Mouse (Mus musculus): ENCODE results near the gene Srp9.

Gene Srp9

DNA sequence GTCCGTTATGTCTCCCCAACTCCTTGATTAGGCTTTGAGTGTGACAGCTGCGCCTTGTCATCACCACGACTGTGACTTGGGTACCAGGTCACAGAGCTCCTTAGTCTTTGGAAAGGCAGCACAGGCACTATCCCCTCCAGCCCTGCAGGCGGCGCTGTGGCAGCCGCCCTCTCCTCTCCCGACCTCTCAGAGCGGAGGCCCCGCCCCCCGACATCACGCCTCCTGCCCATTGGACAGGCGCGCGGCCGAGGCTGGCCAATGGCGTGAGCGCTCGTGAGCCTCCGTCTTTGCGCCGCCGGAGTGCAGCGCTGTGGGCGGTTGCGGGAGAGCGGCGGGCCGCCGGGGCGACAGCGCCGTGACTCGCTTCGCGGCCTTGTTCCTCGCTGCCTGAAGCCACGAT is at the start of gene Srp9:
TSS of gene Srp9 (plus strand) at position 232 of the 400 bp plus-strand sequence.
- peak; percentile 99 for DNase-seq

DNA sequence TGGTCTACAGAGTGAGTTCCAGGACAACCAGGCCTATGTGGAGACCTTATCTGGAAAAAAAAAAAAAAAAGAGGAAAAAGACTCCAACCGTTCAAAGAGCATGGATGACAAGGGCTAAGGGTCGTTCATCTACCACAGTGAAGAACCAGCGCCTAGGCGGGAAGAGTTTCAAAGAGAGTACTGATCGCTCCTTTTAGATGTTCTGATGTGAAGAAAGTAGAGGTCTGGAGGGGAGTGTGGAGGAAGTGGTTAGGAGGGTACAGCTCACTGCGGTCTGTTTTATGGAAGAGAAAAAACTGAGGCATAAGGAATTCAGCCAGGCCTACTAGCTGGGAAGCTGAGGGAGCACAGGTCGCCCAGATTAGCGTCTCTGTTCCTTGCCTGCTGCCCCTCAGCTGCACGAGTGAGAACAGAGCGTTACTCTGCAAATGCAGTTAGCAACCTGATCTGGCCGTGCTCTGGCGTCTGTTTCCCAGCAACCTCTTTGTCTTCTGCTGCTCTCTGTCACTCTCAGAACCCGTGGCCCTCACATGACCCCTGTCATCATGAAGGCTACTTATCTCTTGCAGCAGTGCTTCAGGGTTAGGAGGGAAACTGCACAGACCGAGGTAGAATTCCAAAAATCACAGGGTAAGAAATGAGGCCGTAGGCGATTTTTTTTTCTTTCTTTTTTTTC is 42.7 kb upstream of the Srp9 start:
- no peak for DNase-seq

DNA sequence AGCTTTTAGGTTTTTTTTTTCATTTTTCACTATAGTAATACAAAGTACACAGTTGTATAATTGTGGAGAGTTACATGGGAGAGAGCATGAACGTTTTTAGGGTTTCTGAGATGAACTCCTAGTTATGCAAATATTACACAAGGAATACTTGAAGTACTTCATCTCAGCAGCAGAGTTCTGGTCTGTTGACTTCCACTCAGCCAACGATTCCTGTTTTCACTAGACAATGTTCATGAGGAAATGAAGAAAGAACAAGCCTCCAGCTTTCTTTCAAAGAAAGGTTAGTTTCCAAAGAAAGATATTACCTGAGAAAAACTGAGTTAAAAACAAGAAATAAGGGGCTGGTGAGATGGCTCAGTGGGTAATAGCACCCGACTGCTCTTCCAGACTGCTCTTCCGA is 41.1 kb upstream of the Srp9 start:
- no peak for DNase-seq

DNA sequence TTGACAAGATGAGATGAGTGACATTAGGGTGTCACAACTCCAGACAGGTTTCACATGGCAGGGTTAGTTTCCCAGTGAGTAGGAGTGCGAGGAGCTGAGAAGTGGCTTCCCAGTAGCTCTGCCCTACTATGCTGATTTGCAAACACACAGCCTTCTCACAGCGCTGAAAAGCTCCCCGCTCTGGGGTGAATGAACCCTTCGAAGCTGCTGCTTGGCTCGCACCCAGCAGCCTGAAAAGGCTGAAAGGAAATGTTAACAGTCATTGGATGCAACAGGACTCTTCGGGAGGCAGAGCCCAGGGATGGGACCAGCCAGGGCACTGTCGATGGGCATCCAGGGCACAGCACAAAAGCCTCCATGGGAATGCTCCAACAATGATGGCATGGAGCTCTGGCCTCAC is 37.8 kb upstream of the Srp9 start:
- DNase-seq = peak; percentile 55

DNA sequence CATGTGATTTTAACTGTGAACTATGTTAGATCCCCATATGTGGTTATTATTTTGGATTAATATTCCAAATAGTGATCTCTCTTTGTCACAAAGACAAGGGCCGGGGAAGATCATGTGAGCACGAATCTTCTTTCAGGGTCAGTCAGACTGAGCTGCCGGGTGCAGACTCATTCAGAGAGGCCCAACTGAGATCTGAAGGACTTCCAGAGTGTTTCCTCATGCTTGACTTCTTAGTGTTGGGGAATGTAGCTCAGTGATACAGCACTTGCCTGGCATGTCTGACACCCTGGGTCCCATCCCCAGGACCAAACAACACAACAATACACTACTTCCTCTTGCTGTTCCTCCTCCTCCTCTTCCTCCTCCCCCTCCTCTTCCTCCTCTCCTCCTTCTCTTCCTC is 37.2 kb upstream of the Srp9 start:
- DNase-seq = no peak

DNA sequence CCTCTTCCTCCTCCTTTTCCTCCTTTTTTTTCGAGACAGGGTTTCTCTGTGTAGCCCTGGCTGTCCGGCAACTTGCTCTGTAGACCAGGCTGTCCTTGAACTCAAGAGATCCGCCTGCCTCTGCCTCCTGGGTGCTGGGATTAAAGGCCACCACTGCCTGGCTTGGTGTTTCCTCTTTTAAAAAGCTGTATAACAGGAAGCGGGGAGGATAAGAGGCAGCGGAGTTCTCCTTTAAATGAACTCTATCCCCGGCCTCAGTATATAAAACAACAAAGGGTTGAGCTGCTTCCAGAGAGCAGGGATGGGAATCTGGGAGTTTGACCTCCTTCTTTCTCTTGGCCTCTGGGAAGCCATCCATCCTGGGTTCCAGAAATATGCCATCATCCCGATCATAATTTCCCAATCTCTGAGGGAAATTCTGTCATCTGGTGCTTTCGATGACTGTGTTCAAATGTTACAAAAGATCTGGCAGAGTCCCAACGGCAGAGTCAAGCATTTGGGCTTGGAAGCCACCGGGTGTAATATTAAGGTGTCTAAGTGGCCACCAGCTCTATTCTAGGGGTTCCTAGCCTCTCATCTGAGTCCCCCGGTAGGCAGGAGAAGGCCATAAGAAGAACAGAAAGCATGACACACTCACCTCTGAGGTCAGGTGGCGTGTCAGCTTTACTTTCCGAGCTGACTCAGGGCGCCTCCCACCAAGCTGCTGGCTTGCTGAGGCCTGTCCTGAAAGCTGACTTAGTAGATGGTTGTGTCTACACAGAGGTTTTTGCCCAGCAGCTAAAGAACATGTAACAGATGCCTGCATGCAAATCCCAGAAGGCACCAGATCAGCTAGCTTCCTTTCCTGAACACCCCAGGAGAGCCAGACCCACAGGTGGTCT is 36.5 kb upstream of the Srp9 start:
- DNase-seq = no peak

DNA sequence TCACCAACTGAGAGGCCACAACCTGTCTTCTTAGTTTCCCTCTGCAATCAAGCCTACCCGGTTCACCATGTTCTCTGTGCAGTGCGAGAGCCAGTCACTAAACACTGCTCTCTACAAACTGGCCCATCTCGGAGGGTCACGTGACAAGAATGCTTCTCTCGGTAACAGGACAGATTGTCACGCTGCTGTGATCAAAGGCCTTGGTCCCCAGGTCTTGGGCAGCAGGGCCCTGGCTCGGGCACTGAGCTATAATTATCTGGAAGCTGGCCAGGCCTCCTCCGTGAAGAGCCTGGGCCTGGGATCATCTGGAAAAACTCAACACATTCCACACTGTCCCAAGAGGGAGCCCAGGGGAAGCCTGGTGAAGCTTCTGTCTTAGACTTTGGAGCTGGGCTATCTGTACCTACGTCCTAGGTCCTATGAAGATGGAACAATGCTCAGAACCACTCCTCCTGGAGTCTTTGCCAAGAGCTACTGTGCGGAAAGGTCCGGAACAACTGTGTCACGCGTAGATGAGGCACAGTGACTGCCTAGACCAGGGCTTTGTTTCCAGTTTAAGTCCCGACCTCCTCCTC is 35.6 kb upstream of the Srp9 start:
- peak; percentile 65 for DNase-seq

DNA sequence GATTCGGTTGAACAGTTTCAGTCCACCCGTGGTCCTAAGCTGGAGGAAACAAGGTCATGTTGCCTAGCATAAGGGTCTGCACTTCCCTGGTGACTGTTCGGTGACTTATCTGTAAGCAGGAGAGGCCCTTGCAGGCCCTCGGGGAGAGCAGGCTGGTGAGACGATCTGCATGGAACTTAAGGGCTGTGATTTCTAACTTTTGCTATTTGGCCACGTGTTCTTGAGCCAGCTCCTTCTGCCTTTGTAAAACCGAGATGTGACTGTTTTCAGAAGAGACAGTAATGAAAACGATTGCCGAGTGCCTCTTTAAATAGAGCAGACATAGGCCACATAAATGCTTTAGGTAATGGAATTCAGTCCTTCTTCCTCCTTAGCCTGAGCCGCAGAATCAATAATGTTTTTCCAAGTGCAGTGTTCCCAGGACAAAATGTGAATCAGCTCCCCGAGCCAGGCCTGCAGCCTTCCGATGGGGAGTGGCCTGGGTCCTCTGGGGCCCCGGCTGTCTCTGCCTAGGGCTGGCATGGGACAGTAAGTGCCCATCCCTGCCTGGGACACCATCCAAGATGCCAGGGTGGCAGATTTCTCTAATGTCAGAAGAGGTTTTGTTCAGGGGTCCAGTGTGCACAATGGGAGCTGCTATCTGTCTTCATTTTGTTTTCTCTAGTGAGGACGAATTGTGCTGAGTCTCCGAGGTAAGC is 34.8 kb upstream of the Srp9 start:
- no peak for DNase-seq

DNA sequence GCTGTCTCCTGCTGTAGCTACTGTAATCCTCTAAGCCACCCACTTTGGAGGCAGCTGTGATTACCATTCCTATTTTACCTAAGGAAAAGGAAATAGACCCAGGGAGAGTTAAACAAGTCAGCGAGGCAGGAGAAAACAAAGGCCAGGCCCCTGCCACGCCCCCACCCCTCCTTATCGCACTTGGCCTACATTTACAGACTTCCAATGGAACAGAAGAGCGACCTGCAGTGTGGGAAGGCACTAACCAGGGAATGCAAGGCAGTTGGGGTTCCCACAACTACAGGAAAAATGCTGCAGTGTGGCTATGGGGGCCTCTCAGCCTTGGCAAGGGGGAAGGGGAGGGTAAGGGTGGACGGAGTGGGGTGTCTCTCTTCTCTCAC is 34.2 kb upstream of the Srp9 start:
- DNase-seq = no peak

DNA sequence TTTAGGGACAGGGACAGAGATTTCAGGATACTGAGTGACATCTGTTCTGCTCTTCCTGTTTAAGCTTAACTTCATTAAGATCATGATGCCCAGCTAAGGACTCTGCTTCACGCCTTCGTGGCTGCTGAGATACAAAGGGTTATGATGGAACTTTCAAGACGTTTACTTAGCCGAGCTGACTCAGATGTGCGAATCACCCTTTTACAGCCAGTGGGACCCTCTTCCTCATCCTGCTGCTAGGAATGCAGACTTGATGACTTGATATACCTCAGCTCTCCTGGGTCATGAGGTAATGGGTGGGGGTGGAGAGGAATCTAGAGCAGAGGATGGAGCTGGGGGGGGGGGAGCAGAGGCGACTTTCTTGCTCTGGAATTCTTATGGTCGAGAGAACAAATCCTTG is 33.3 kb upstream of the Srp9 start:
- DNase-seq = no peak

DNA sequence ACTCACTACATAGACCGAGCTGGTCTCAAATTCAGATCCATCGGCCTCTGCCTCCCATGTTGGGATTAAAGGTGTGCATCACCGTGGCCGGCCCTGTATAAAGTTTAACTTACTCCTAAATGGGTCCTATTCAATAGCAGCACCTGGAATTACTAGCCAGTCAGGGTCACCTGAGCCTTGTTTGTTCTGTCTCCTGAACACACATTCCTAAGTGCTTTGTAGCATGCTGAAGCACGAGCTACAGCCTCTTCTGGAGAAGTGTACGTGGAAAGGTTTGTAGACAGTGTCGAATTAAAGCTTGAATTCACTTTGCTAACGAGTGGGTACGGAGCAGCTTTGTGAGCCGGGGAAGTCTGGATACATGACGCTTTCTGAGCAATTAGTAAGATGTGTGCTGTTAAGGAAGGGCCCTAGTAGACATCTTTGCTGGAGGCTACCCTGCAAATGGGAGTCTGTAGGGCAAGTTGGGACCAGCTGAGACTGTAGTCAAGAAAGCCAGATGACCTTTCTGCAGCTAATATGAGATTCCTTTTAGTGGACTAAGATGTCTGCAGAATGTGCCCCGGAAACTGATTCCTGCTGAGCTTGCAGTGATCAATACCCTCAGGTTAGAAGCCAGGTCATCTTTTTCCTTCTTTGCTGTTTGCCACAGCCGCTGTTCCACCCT is 32.7 kb upstream of the Srp9 start:
- no peak for DNase-seq

DNA sequence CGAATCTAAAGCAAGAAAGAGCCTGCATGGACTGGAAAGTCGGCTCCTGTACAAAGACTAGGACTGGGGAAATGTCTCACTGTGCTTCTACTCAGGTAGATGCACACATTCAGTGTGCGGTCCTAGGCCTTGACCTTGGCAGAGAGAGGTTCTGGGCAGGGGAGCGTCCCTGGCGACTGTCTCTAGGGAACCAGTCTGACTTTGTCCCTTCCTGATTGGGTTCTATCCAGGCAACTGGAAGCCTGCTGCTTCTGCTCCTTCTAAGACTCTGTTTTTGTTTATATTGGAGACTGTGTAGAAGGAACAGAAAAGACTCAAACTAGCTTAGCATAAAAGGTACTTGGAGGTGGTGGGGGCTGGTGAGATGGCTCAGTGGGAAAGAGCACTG is 32.1 kb upstream of the Srp9 start:
- no peak for DNase-seq

DNA sequence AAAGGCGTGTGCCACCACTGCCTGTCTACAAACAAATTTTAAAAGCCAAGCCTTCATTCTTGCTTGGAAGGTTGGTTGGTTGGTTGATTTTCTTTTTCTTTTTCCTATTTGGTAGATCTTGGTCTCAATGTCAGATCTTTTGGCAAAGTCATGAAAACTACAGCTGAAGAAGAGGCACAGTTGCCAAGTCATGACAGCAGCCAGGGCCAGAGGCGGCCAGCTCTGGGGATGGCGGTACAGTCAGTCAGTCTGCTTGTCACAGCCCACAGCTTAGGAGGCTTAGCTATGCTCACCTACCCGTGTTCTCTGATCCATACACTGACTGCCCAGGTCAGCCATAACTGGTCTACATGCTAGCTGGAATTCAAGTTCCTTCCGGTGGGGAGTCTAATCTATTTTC is 31.1 kb upstream of the Srp9 start:
- no peak for DNase-seq

DNA sequence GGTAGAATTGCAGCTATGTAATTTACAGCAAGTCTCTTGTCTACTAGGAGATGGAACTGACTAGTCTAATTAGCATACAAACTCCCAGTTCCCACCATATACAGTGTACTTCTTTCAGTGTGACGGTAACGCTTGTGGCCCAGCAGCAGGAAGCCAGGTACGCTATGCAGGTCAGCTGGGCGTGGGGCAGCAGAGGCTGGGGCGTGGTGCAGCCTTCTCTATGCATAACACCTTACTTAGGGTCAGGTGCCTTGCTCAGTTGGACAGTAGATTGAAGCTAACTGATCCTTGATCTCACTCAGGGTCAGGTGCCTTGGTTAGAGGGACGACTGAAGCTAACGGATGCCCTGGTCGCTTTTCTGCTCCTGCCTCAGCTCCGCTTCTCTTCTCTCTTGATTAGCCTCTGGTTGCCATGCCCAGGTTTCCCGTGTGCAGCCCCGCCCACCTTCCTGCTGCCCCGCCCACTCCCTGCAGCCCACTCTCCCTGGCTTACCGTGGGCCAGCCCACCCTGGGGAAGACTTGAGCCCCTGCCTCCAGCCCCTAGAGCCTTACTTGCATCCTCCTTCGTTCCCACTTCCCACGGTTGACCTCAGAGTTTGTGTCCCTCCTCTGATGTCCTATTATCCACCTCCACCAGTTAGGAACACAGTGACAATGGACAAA is 29.9 kb upstream of the Srp9 start:
- no peak for DNase-seq

DNA sequence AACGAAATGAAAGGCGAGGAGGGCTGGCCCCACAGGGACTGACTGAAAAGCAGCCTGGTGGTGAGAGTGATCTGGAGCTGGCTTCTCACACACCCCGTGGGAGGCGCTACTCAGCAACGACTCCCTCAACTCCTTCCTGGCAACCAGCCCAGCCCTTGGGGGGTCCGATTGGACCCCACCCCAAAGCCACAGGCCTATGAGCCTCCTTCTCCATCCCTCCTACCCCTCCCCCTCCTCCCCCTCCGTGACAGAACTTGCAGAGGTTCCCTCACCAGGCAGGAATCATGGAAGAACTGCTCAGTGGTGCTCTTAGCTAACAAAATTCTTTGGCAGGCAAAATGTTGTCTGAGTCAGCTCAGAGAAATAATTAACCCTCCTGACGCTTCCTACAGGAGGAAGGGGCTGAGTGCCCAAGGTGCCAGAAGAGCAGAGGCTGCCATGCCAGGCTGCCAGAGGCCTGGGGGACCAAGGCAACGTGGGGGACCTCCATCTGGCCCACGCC is 29.2 kb upstream of the Srp9 start:
- peak; percentile 54 for DNase-seq

DNA sequence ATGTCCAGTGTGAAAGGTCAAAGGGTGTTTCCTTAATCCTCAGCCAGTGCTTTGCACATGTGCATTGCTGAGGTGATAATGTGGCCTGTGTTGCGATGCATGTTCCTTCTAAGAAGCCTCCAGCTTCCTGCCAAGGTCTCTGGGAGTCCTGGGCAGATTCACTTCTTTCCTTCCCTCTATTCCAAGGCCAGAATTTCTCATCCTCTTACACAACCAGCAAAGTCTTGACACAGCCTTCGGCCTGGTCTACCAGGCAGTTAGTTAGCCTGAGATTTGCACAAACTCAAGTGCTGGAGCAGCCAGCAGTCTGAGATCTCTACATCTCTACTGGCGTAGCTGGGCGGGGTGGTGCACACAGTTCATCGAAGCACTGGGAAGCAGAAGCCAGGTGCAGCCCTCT is 27.8 kb upstream of the Srp9 start:
- DNase-seq = no peak

DNA sequence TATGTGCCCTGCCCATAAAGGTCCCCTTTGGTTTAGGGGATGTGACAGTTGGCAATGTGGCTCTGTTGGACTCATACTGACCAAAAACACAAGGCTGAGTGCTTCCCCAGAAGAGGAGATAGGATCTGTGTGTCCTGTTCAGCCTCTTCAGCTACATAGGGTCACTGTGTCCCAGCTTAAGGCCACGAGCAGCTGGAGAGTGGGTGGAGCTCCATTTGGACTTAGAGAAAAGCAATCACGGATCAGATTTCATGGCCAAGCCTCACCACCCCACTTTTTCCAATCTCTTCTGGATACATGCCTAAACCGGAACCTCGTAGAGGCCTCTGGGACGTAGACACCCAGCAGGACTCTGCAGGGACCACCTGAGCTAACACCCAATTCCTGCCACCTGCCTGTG is 25.5 kb upstream of the Srp9 start:
- DNase-seq = no peak

DNA sequence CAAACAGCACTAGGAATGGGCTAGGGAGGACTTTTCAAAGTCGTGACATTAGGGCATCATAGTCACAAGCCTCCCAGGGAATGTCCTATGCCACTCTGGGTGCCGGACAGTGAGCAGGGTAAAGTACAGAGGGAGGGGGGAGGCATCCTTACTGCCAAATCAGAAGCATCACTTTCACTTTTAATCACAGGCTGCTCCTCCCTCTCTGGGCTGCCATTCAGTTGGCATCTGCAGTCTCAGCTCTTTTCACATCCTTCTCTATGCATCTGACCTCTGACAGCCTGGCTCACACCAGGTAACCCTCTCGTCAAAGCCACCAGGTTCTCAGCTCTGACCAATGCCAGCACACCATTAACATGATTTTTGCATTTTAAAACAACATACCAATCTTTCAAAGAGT is 24.1 kb upstream of the Srp9 start:
- DNase-seq = no peak

DNA sequence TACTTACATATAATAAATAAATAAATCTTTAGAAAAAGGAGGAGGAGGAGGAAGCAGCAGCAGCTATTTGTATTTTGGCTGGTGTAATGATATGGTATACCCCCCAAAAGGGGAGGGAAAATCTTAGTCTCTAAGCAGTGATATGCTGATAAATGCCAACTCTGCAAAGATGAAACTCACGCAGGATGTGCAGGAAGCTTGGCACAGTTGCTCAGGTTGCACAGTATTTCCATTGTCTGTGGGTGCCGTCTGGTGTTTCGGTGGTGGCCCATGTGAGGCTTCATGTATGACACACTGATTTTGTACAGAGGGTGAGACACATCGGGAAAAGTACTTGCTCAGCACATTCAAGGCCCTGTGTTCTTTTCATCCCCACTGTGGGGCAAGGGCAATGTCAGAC is 23.1 kb upstream of the Srp9 start:
- DNase-seq = no peak

DNA sequence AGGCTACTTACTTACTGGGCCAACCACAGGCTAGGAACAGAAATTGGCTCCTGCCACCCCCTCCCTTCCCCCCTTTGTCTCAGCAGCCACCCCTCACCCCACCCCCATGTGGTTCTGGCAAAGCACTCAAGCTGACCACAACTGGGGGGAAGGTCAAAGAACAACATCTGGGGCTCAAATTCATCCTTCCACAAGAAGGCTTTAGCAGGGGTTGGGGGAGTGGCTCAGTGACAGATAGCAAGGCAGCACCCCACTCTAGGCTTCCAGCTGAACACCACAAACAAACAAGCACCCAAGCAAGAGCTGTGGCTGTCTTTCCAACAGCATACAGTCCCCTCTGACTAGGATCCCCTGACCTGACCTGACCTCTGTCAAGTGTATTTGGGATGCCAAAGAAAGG is 21.8 kb upstream of the Srp9 start:
- DNase-seq = no peak

DNA sequence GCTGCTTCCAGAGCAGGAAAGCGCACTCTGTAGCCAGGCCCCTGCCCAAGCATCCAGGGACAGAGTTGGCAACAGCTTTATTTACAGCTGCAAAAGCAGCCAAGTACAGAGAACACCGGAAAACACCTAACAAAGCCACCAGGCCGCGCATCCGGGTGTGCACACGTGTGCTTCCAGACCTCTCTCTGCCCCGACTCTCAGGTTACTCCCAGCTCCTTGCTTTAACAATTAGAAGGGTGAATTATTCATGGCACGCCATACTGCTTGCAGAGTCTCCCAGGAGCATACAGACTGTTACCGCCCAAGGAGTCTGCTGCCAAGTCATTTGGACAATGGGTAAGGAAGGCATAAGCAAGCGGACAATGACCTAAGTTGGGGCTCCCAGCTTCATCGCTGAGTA is 21.1 kb upstream of the Srp9 start:
- no peak for DNase-seq

DNA sequence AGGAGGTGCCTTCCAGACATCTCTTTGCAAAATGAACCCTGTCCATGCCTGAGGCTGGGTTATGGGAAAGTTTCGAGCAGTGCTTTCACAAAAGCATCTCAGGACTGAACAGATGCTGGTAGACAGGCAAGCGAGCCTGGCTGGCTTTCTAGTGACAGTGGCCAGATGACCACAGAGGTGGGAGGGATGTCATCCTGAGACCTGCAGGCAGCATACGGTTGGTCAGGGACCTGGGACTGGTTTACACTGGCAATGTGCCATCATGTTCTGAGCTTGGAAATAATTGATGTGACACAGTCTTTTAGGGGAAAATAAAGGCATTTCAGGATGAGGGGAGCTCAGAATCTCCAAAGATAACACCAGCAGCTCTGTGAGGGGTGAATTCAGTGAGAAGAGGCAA is 19.5 kb upstream of the Srp9 start:
- DNase-seq = no peak
